8 mouse cellular contexts compared by ENCODE assay signal in genomic region chr6:108829386-108830370, GRCm38 (mm10). TPM values are rescaled to one million over a fixed set of nuclear protein-coding genes. Genes with fewer than 3 reads are reported as not detected.
DNase-seq lines count a peak whose midpoint lies in the region; ATAC-seq and TF ChIP-seq lines count a peak whose summit lies in the region.

No protein-coding gene starts in this region.

- peak; percentile 20 to 34 for DNase-seq in layer of hippocampus, postnatal 10 days (ENCODE audit: low spot score in 2 of 2)
- DNase-seq in layer of hippocampus, adult 8-10 months (ENCODE audit: low spot score in 2 of 2): no peak
- peak; percentile 31 for DNase-seq in c-Kit-positive CD71-positive TER-119-positive erythroid progenitor cells, embryonic 14.5 days (ENCODE audit: low spot score)
- DNase-seq in lung, embryonic 14.5 days: peak; percentile 43

- TF ChIP-seq CTCF in intestine, postnatal 0 days (IDR thresholded peaks at IDR 0.05; ENCODE audit: low read depth): no peak
- TF ChIP-seq CTCF in lung, embryonic 14.5 days (IDR thresholded peaks at IDR 0.05; ENCODE audit: low read depth): no peak

- peak overlapping the region; percentile 92 for H3K9ac ChIP-seq in intestine, postnatal 0 days (ENCODE audit: low read depth, low read length)
- H3K9ac ChIP-seq in lung, embryonic 14.5 days: peak overlapping the region; percentile 94
- H3K9ac ChIP-seq in neural tube, embryonic 15.5 days (replicated peaks): peak overlapping the region; percentile 89

- H3K4me3 ChIP-seq in intestine, postnatal 0 days (ENCODE audit: low read depth, low read length): peak overlapping the region; percentile 93
- H3K4me3 ChIP-seq in lung, embryonic 14.5 days (ENCODE audit: low read depth, low read length): peak overlapping the region; percentile 90
- peak overlapping the region; percentile 91 for H3K4me3 ChIP-seq in neural tube, embryonic 15.5 days (replicated peaks)

- WGBS in intestine, postnatal 0 days: 9% methylated on average over 22 of the region's 22 CpGs
- 11% methylated on average over 22 of the region's 22 CpGs for WGBS in lung, embryonic 14.5 days
- 20% methylated on average over 22 of the region's 22 CpGs for WGBS in neural tube, embryonic 15.5 days

- H3K9me3 ChIP-seq in intestine, postnatal 0 days (ENCODE audit: control insufficient read depth): no peaks in the 10 kb centered on the region
- H3K9me3 ChIP-seq in lung, embryonic 14.5 days (ENCODE audit: low read depth, low read length): no peaks in the 10 kb centered on the region
- no peaks in the 10 kb centered on the region for H3K9me3 ChIP-seq in neural tube, embryonic 15.5 days (replicated peaks)

- ATAC-seq in granulocyte monocyte progenitor cell, adult 5-6 weeks (replicated peaks; ENCODE audit: poor library complexity, severe bottlenecking): peak; percentile 12; the same call in 1 of the 2 replicates
- ATAC-seq in intestine, postnatal 0 days: peak; percentile 29
- no peak for ATAC-seq in lung, embryonic 14.5 days (ENCODE audit: insufficient read depth)
- ATAC-seq in neural tube, embryonic 15.5 days (ENCODE audit: low FRiP score): no peak
- ATAC-seq in frontal cortex, adult (ENCODE audit: low TSS enrichment): no peak

- no peaks in the 10 kb centered on the region for H3K36me3 ChIP-seq in intestine, postnatal 0 days (ENCODE audit: control insufficient read depth, insufficient read depth)
- H3K36me3 ChIP-seq in lung, embryonic 14.5 days (ENCODE audit: insufficient read depth): no peaks in the 10 kb centered on the region
- H3K36me3 ChIP-seq in neural tube, embryonic 15.5 days: no peaks in the 10 kb centered on the region

- no peaks in the 10 kb centered on the region for H3K27me3 ChIP-seq in intestine, postnatal 0 days (replicated peaks; ENCODE audit: control insufficient read depth, insufficient read depth, low read length)
- no peaks in the 10 kb centered on the region for H3K27me3 ChIP-seq in lung, embryonic 14.5 days (ENCODE audit: insufficient read depth, low read length)
- H3K27me3 ChIP-seq in neural tube, embryonic 15.5 days (replicated peaks): no peaks in the 10 kb centered on the region

- H3K4me1 ChIP-seq in intestine, postnatal 0 days (replicated peaks; ENCODE audit: control insufficient read depth, insufficient read depth, low read length): peaks cover 20% of the 10 kb centered on the region; the same call in 1 of the 2 replicates
- H3K4me1 ChIP-seq in lung, embryonic 14.5 days (ENCODE audit: insufficient read depth): peaks cover 6% of the 10 kb centered on the region; the same call in 1 of the 2 replicates
- peaks cover 17% of the 10 kb centered on the region for H3K4me1 ChIP-seq in neural tube, embryonic 15.5 days

- H3K4me2 ChIP-seq in intestine, postnatal 0 days (replicated peaks; ENCODE audit: low read depth): peak overlapping the region; percentile 74
- H3K4me2 ChIP-seq in lung, embryonic 14.5 days: peak overlapping the region; percentile 91
- H3K4me2 ChIP-seq in neural tube, embryonic 15.5 days: peak overlapping the region; percentile 76

- peak overlapping the region; percentile 92 for H3K27ac ChIP-seq in intestine, postnatal 0 days (ENCODE audit: low read depth, low read length)
- H3K27ac ChIP-seq in lung, embryonic 14.5 days (ENCODE audit: low read depth): peak overlapping the region; percentile 84; the same call in 1 of the 2 replicates
- no peak overlapping the region for H3K27ac ChIP-seq in neural tube, embryonic 15.5 days (replicated peaks)

RNA-seq across cellular contexts. Expression of gene Edem1, which starts 1.2 kb away (rescaled TPM):
- 10 to 100 TPM; 24.1 to 32.9 TPM for total RNA-seq in layer of hippocampus, postnatal 10 days (2021)
- total RNA-seq in layer of hippocampus, adult 8-10 months (2022): 10 to 100 TPM; 18.2 to 34.0 (median 22.9) TPM
- total RNA-seq in granulocyte monocyte progenitor cell, adult 5-6 weeks (2014; fragmentation: Nextera tagmentation): 70.0 and 110 TPM in 2 replicates
- total RNA-seq in granulocyte monocyte progenitor cell, adult 5-6 weeks (2017): 53.6 and 60.7 TPM in 2 replicates
- polyA plus RNA-seq in intestine, postnatal 0 days (2015; fragmentation: Nextera tagmentation; extraction: Ambion mirVana): 40.4 and 41.3 TPM in 2 replicates
- 36.4 and 41.5 TPM in 2 replicates for polyA plus RNA-seq in lung, embryonic 14.5 days (2014; fragmentation: Nextera tagmentation; extraction: Ambion mirVana)
- polyA plus RNA-seq in neural tube, embryonic 15.5 days (2015; fragmentation: Nextera tagmentation; extraction: Ambion mirVana): 5.3 and 11.6 TPM in 2 replicates

RNA-seq across cellular contexts. Expression of gene Arl8b, which starts 46.8 kb away (rescaled TPM):
- 100 to 1,000 TPM; 142 to 165 TPM for total RNA-seq in layer of hippocampus, postnatal 10 days (2021)
- 100 to 1,000 TPM; 196 to 256 (median 209) TPM for total RNA-seq in layer of hippocampus, adult 8-10 months (2022)
- 96.8 and 113 TPM in 2 replicates for total RNA-seq in granulocyte monocyte progenitor cell, adult 5-6 weeks (2014; fragmentation: Nextera tagmentation)
- total RNA-seq in granulocyte monocyte progenitor cell, adult 5-6 weeks (2017): 59.2 and 91.6 TPM in 2 replicates
- 59.5 and 59.6 TPM in 2 replicates for polyA plus RNA-seq in intestine, postnatal 0 days (2015; fragmentation: Nextera tagmentation; extraction: Ambion mirVana)
- 77.9 and 79.6 TPM in 2 replicates for polyA plus RNA-seq in lung, embryonic 14.5 days (2014; fragmentation: Nextera tagmentation; extraction: Ambion mirVana)
- 112 and 117 TPM in 2 replicates for polyA plus RNA-seq in neural tube, embryonic 15.5 days (2015; fragmentation: Nextera tagmentation; extraction: Ambion mirVana)

Comparison
In these comparisons a context has a peak if more than half of its experiments do, and no peak if none do; other contexts are left out.
1. DNase-seq: peak in layer of hippocampus, postnatal 10 days (2 of 2), c-Kit-positive CD71-positive TER-119-positive erythroid progenitor cells, embryonic 14.5 days (single experiment) and lung, embryonic 14.5 days (single experiment); none in layer of hippocampus, adult 8-10 months (0 of 2).
2. ATAC-seq: peak in granulocyte monocyte progenitor cell, adult 5-6 weeks (single experiment) and intestine, postnatal 0 days (single experiment); none in lung, embryonic 14.5 days (single experiment), neural tube, embryonic 15.5 days (single experiment) and frontal cortex, adult (single experiment).
3. Peak in every context shown above with its lines, with median percentiles within 50 percentile points of each other: H3K4me2 ChIP-seq, H3K4me3 ChIP-seq and H3K9ac ChIP-seq.